Mouse (Mus musculus) limb, embryonic 14.5 days (tissue): ENCODE results near the gene Atxn1. TPM values are rescaled to one million over a fixed set of nuclear protein-coding genes. Genes with fewer than 3 reads are reported as not detected.

Experiments
- ATAC-seq: fragments of 200-750 bp; cut with Nextera tagmentation; 2 replicates; pipeline ENCODE4 v1.8.0; 2017; ENCODE audit warnings: low read depth, moderate number of reproducible peaks, moderate TSS enrichment; ENCODE audit not compliant: low FRiP score
- DNase-seq: peaks from one replicate; pipeline ENCODE4 v3.0.0-alpha.2; 2015; ENCODE audit warnings: low spot score
- H3K27ac ChIP-seq: fragments of 300-500 bp; sonication (generic); replicated peaks from 2 replicates; pipeline ENCODE4 v1.5.1; 2014; ENCODE audit warnings: low read depth, mild to moderate bottlenecking, low read length, moderate library complexity, mixed read lengths
- H3K27me3 ChIP-seq: fragments of 300-500 bp; sonication (generic); 2 replicates; pipeline ENCODE4 v1.6.1; 2014; ENCODE audit warnings: low read length, mixed read lengths; ENCODE audit not compliant: control insufficient read depth, insufficient read depth
- H3K36me3 ChIP-seq: fragments of 300-500 bp; sonication (generic); 2 replicates; pipeline ENCODE4 v1.6.1; 2014; ENCODE audit warnings: mild to moderate bottlenecking, low read length, moderate library complexity, mixed read lengths; ENCODE audit not compliant: control insufficient read depth, insufficient read depth
- H3K4me1 ChIP-seq: fragments of 300-500 bp; sonication (generic); 2 replicates; pipeline ENCODE4 v1.6.1; 2014; ENCODE audit warnings: antibody characterized with exemption, low read length, mixed read lengths; ENCODE audit not compliant: control insufficient read depth, insufficient read depth
- H3K4me2 ChIP-seq: fragments of 300-500 bp; sonication (generic); replicated peaks from 2 replicates; pipeline ENCODE4 v1.6.1; 2014; ENCODE audit warnings: low read depth, mild to moderate bottlenecking, low read length, moderate library complexity; ENCODE audit not compliant: severe bottlenecking
- H3K4me3 ChIP-seq: fragments of 300-500 bp; sonication (generic); replicated peaks from 2 replicates; pipeline ENCODE4 v1.5.1; 2014; ENCODE audit warnings: low read length
- H3K9ac ChIP-seq: fragments of 300-500 bp; sonication (generic); 2 replicates; pipeline ENCODE4 v1.6.1; 2014; ENCODE audit warnings: mild to moderate bottlenecking, low read depth, low read length, moderate library complexity; ENCODE audit not compliant: severe bottlenecking
- H3K9me3 ChIP-seq: fragments of 300-500 bp; sonication (generic); 2 replicates; pipeline ENCODE4 v1.6.1; 2016; ENCODE audit warnings: low read length; ENCODE audit not compliant: control insufficient read depth
- POLR2A ChIP-seq: fragments of 200-500 bp; IDR thresholded peaks from 2 replicates; pipeline ENCODE4 v1.8.0; 2012; ENCODE audit warnings: inconsistent platforms, mild to moderate bottlenecking, moderate library complexity, borderline replicate concordance; ENCODE audit not compliant: insufficient read depth, insufficient read length; ENCODE audit errors: extremely low read depth
- WGBS: fragments of 180-500 bp; shearing (Covaris S2); extraction: QIAGEN DNeasy Blood & Tissue Kit; methylation state at CpG from one replicate; pipeline ENCODE4 v1.1.7; 2014; 5-methylcytosine and 5-hydroxymethylcytosine counted together
- polyA plus RNA-seq, 2 experiments: library from polyadenylated mRNA; depleted of rRNA in 1 of 2; stranded (reverse) in 1 of 2; unstranded in 1 of 2; fragments of >200 nt; fragmentation: Nextera tagmentation in 1 of 2; extraction: Ambion mirVana in 1 of 2; gene quantifications; 2 replicates each; pipeline versions ENCODE4 v1.2.1 to v1.2.3; 2012 to 2014

Atxn1 gene
- polyA plus RNA-seq, 2 experiments, result 3.3 to 5.3 TPM

DNA sequence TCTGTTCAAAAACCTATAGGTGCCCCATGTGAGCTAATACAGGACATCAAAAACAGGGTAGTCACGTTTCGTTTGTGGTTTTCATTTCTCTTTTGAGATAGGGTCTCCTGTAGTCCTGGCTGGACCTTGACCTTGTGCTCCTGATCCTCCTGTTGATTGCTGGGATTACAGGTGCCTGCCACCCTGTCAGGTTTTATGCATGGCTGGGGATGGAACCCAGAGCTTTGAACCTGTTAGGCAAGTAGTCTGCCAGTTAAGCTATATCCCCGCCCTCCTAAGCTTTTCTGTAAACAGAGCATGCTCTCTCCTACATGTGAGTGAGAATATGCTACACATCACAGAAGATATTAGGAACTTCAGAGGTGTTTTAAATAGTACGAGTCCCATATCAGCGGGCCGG lies 361.2 kb downstream of the Atxn1 start:
- no peaks in the 10 kb centered on the region for H3K4me1 ChIP-seq
- H3K4me2 ChIP-seq, result no peak overlapping the region
- DNase-seq (no peak), ATAC-seq (no peak)
- TF ChIP-seq POLR2A, result no peak
- H3K36me3 ChIP-seq, result no peaks in the 10 kb centered on the region
- H3K9me3 ChIP-seq, result peaks cover 2% of the 10 kb centered on the region; the same call in 1 of the 2 replicates
- H3K9ac ChIP-seq, result no peak overlapping the region
- no peak overlapping the region for H3K4me3 ChIP-seq
- WGBS, result 80% methylated on average over 6 of the region's 6 CpGs
- H3K27me3 ChIP-seq, result no peaks in the 10 kb centered on the region
- H3K27ac ChIP-seq, result no peak overlapping the region

DNA sequence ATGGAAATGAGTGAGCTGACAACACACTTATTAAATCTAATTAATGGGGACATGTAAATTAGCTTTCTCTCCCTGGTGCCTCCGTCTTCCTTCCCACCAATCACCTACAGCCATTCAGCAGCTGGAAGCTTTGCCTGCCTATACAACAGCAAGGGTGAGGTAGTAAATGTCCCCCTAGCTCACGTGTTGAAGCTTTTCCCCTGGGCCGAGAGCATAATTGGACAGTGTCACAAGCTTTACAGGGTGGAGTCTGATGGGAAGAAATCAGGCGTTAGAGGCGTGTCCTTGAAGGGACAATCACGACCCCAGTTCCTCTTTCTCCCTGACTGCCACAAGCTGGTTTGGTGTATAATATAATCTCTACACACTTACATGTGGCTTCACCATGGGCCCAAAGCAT lies 364.4 kb downstream of the Atxn1 start:
- Histone ChIP-seq H3K9ac (no peak overlapping the region), H3K36me3 (no peaks in the 10 kb centered on the region), H3K4me3 (no peak overlapping the region), H3K4me1 (no peaks in the 10 kb centered on the region), H3K4me2 (no peak overlapping the region), H3K9me3 (no peaks in the 10 kb centered on the region), H3K27me3 (no peaks in the 10 kb centered on the region), H3K27ac (no peak overlapping the region)
- 54% methylated on average over 6 of the region's 6 CpGs for WGBS
- no peak for ATAC-seq
- no peak for TF ChIP-seq POLR2A
- DNase-seq, result no peak

DNA sequence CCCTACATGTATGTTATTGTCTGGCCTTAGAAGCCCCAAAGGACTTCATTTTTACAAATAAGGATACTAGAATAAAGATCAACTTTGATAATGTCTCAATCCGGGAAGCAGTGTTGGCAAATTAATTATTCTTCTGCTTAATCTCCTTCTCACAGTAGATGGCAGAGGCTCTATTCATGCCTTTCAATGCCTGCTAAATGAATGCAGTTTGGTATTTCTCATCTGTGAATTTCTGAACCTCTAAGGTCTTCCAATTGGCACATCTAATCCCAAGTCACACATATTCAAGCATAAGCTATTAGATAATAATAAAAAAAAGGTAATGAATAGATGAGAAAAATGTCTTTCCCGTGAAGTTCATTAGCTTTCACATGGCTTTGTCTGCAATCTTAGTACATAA lies 365.0 kb downstream of the Atxn1 start:
- no peaks in the 10 kb centered on the region for H3K27me3 ChIP-seq
- no peak overlapping the region for H3K4me3 ChIP-seq
- H3K4me1 ChIP-seq, result no peaks in the 10 kb centered on the region
- H3K9me3 ChIP-seq, result no peaks in the 10 kb centered on the region
- no peak for DNase-seq
- H3K4me2 ChIP-seq, result no peak overlapping the region
- H3K27ac ChIP-seq, result no peak overlapping the region
- H3K36me3 ChIP-seq, result no peaks in the 10 kb centered on the region
- no peak for ATAC-seq
- TF ChIP-seq POLR2A, result no peak
- 93% methylated on average over 2 of the region's 2 CpGs for WGBS
- no peak overlapping the region for H3K9ac ChIP-seq

DNA sequence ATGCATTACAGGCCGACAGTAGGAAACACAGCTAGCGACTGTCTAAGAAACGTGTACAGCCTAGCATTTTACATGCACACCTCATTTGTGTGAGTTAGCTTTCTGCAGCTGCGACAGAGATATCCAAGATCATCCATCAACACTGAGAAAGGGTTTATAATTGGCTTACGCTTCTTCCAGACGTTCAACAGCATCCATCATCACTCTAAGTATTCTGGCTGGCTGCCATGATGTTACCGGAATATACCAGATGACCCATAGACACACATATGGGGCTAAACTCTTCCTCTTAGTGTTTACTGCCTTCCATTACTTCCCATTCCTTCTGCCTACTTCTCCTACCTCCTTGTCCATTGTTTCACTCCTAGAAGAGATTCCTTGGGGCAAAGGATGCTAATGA lies 369.4 kb downstream of the Atxn1 start:
- ATAC-seq (no peak), DNase-seq (no peak)
- Histone ChIP-seq H3K27ac (no peak overlapping the region), H3K4me1 (no peaks in the 10 kb centered on the region), H3K4me2 (no peak overlapping the region), H3K9ac (no peak overlapping the region), H3K27me3 (no peaks in the 10 kb centered on the region), H3K4me3 (no peak overlapping the region), H3K9me3 (no peaks in the 10 kb centered on the region), H3K36me3 (no peaks in the 10 kb centered on the region)
- TF ChIP-seq POLR2A, result no peak
- WGBS, result 77% methylated on average over 7 of the region's 7 CpGs

DNA sequence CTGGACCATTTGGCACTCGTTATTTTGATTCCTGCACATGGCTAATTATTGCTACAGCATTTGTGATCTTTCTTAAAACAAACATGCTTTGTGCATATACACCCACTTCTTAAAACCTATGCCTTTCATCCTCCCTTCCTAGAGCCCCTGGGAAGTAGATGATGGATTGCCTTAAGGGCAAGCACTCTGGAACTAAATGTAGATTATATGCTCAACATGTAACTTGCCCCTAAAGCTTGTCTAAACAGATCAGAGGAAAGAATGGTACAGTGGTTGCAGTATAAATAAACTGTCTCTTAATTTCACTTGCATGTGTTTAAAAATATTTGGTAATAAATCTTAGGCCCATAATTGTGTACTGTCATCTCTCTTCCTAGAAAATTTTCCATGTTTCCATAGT lies 370.9 kb downstream of the Atxn1 start:
- Histone ChIP-seq H3K4me2 (no peak overlapping the region), H3K9ac (no peak overlapping the region), H3K4me1 (no peaks in the 10 kb centered on the region), H3K27ac (no peak overlapping the region), H3K36me3 (no peaks in the 10 kb centered on the region), H3K27me3 (no peaks in the 10 kb centered on the region), H3K9me3 (no peaks in the 10 kb centered on the region), H3K4me3 (no peak overlapping the region)
- 35% methylated on average over 1 of the region's 1 CpGs for WGBS
- DNase-seq (no peak), ATAC-seq (no peak)
- no peak for TF ChIP-seq POLR2A

DNA sequence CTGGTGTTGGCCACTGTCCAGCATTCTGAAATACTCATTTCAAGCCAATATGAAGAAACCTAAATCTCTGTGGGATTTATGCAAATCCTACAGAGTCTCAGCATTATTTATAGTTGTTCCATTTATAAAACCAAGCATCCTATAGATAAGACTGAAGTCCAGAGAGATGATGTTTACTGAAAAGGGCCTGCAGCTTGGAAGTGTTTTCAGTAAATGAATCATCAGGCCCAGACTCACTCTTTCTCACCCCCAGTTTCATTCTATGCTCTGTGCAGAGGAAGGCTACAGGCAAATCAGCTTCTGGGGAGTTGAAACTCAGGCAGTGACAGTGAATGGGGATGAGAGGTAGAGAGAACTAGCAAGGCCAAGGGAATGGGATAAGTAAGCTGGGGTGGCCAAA lies 373.9 kb downstream of the Atxn1 start:
- TF ChIP-seq POLR2A, result no peak
- DNase-seq (no peak), ATAC-seq (no peak)
- Histone ChIP-seq H3K4me1 (no peaks in the 10 kb centered on the region), H3K36me3 (no peaks in the 10 kb centered on the region), H3K9me3 (no peaks in the 10 kb centered on the region), H3K27me3 (no peaks in the 10 kb centered on the region), H3K27ac (no peak overlapping the region), H3K4me3 (no peak overlapping the region), H3K4me2 (no peak overlapping the region), H3K9ac (no peak overlapping the region)
